Mouse (Mus musculus) kidney, postnatal 25 days (tissue): ENCODE data around the gene Ear6.
"Not testable (repeated sequence)": the region's sequence is repeated elsewhere in the genome, so short reads cannot be mapped to it uniquely, and the experiment has no call there.

ENCODE experiments used
- DNase-seq, 2 experiments: peaks; one replicate each; pipeline ENCODE4 v3.0.0; 2021; ENCODE audit warnings: mixed read lengths in 2 of 2

Ear6 gene

GRCm38 (mm10) chr14:51853399-51853798 lies at the start of gene Ear6:
Ear6 (plus strand) TSS chr14:51853699.
- no peak for DNase-seq

GRCm38 (mm10) chr14:51826625-51827024 lies 26.9 kb upstream of the Ear6 start:
- no peak for DNase-seq

GRCm38 (mm10) chr14:51827842-51828241 lies 25.7 kb upstream of the Ear6 start:
- peak in 1 of 2 experiments; percentile 18 for DNase-seq

- DNase-seq, result no peak
Measured at GRCm38 (mm10) chr14:51829188-51829587, 24.3 kb upstream of the Ear6 start.

GRCm38 (mm10) chr14:51838480-51838879 lies 15.0 kb upstream of the Ear6 start:
- peak in 1 of 2 experiments; percentile 5 for DNase-seq

GRCm38 (mm10) chr14:51842250-51842649 lies 11.2 kb upstream of the Ear6 start:
- DNase-seq, result no peak

GRCm38 (mm10) chr14:51842781-51843180 lies 10.7 kb upstream of the Ear6 start:
- no peak for DNase-seq

- DNase-seq, result no peak
Measured at GRCm38 (mm10) chr14:51843882-51844281, 9.6 kb upstream of the Ear6 start.

- no peak for DNase-seq
Measured at GRCm38 (mm10) chr14:51846566-51846965, 6.9 kb upstream of the Ear6 start.

- DNase-seq, result not testable (repeated sequence)
Measured at GRCm38 (mm10) chr14:51851006-51851405, 2.5 kb upstream of the Ear6 start.

- not testable (repeated sequence) for DNase-seq
Measured at GRCm38 (mm10) chr14:51855280-51855679, 1.8 kb downstream of the Ear6 start.

GRCm38 (mm10) chr14:51863603-51864002 lies 10.1 kb downstream of the Ear6 start:
- DNase-seq, result peak in 1 of 2 experiments; percentile 15

GRCm38 (mm10) chr14:51870756-51871155 lies 17.3 kb downstream of the Ear6 start:
- DNase-seq, result no peak

GRCm38 (mm10) chr14:51871741-51872140 lies 18.2 kb downstream of the Ear6 start:
- DNase-seq, result no peak

GRCm38 (mm10) chr14:51877517-51877916 lies 24.0 kb downstream of the Ear6 start:
- no peak for DNase-seq

GRCm38 (mm10) chr14:51883527-51884030 lies 30.1 kb downstream of the Ear6 start:
- DNase-seq, result peak; percentile 83 to 84

- DNase-seq, result no peak
Measured at GRCm38 (mm10) chr14:51884031-51884544, 30.6 kb downstream of the Ear6 start.

- peak; percentile 98 for DNase-seq
Measured at GRCm38 (mm10) chr14:51884598-51885331, 31.3 kb downstream of the Ear6 start, which contains the start of gene Mettl17. Mettl17 (plus strand) TSS chr14:51884842.

GRCm38 (mm10) chr14:51886051-51886450 lies 32.6 kb downstream of the Ear6 start:
- DNase-seq, result no peak

GRCm38 (mm10) chr14:51889833-51890232 lies 36.3 kb downstream of the Ear6 start:
- no peak for DNase-seq

- DNase-seq, result no peak
Measured at GRCm38 (mm10) chr14:51892191-51892939, 38.9 kb downstream of the Ear6 start, which contains the start of gene Slc39a2. Slc39a2 (plus strand) TSS chr14:51892889.

GRCm38 (mm10) chr14:51893094-51893794 lies 39.7 kb downstream of the Ear6 start:
- DNase-seq, result no peak

GRCm38 (mm10) chr14:51893809-51894208 lies 40.3 kb downstream of the Ear6 start:
- DNase-seq, result no peak
